Mouse (Mus musculus) monocyte, adult 2 months (primary cell): ENCODE measurements around the gene Nebl.

ENCODE experiments used
- DNase-seq, 2 experiments: peaks; one replicate each; pipeline ENCODE4 v3.0.0; 2022; ENCODE audit warnings: low spot score in 2 of 2, low read depth in 1 of 2

Nebl gene

DNA sequence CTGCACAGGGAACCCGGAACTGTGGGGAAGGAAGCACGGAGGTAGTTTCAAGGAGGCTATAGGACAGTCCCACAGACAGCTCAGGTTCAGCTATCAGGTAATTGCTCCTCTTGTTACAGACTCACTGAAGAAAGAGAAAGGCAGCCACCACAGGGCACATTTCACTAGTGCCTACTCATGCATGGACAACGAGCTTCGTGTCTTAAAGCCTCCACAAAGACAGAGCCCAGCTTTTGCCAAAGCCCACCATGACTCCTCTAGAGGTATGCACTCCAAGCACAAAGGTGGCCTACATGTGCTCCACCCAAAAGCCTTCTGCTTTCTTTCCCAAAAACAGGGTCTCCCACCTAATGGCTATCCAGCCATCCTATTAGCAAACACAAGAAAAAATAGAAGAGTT lies 90.4 kb downstream of the Nebl start:
- no peak for DNase-seq

DNA sequence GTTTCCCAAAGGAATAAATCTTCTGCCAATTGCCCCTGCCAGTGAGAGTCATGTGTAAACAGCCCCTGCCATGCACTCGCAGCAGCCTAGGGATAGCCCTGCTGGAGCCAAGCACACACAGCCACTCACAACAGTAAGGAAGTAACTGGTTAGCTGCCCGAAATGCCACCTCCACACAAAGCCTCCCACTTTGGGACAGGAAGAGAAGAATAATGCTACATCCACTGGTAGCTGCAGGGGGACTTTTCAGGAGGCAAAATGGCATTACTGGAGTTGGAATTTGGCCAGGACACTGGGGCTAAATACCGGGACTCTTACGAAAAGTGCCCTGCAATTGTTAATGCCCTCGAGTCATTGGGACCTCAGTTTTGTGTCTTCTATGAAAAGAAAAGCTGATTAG lies 92.6 kb downstream of the Nebl start:
- no peak for DNase-seq

DNA sequence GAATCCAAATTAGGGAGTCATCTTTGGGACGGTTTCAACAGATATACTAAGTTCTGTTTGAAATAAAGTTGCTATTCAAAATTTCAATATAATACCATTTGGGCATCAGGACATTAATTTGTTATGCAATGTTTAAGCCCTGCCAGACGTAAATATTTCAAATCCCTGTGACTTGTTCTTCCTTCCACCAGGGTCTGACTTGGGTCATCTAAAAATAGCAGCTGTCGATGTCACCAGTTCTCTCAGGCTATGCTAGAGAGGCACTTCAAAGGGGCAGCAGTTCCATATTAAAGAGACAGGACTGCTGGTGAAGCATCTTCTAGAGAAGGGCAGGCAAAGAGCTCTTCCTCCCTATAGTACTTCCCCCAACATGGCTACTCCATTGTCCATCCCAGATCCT lies 107.3 kb downstream of the Nebl start:
- DNase-seq = no peak

DNA sequence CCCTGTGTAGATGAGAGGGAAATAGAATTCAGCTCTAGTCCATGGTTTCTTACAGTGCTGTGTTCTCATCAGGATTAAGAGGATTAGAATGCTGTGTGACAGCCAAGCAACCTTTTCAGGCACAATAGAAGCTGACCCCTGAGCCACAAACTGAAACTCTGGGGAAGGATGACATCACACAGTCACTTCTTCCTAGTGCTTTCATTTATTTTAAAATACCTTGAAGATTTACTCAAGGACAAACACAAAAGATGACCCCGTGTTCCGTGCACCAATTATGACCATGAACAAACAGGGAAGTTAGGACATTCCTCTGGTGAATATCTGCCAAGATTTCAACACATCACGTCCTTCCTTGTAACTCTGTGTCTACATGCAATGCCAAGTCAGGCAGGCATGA lies 121.0 kb downstream of the Nebl start:
- no peak for DNase-seq

DNA sequence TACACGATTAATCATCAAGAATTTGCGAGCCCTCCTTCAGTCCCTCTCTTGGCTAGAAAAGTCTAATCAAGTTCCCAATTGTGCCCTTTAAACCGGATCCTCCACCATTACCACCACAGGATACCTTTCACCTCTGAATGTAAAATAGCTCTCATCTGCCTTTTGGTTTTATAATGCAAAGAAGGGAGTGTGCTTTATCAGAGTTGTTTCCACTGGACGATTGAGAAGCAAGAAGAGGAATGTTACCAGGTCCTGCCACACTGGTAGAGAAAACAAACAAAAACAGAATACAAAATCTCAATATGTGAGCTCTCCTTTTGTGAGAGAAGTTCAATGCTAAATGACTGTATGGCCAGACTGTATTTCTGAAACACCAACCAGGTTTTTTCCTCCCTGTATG lies 127.7 kb downstream of the Nebl start:
- no peak for DNase-seq

DNA sequence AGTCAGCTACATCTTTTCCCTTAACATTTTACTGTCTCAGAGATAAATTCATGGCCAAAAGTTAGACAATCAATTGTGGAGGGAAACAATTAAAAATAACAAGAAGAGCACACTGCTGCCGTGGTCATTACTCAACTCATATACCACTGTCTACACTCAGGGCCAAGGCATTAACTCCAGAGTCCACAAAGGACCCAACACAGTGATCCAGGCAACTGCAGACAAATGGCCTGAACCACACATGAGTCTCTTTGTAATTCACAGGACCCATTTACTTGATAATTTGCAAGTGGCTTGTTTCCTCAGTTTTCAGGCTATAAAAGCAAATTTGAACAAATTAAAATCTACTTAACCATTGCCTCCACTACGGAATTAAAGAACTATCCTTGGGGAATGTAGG lies 130.6 kb downstream of the Nebl start:
- no peak for DNase-seq

DNA sequence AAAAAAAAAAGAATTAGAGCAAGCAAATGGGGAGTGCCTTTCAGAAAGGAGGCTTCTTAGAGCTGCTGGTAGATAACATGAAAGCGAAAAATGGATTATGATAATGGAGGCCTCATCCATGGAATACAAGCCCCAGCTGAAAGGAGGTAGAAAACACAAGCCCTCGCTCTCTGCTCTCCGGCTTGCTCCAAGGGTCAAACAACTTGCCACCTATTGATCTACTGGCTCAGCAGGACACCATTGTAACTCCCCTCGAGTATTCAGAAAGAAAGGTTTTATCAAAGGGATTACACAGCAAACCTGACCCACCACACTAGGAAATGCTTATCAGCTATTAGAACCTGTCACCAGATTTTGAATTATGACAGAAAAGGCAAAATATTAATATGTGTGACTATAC lies 131.4 kb downstream of the Nebl start:
- DNase-seq = no peak

DNA sequence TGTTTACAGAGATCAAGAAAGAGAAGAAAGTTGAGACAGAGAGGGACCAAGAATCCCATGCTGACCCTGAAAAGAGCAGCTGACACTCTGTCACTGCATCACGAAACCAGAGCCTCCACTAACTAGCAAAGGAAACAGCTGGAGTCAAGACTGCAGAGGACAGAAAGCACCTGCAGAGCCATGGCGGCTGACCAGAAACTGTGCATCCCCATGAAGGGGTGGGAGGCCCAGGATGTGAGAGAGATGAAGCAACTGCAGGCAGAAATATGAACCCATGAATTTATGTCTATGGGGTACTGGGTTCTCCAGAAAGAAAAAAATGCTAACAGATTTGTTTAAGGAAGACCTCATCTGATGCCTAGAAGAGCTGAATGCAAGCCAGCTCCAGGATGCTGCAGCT lies 133.3 kb downstream of the Nebl start:
- no peak for DNase-seq

DNA sequence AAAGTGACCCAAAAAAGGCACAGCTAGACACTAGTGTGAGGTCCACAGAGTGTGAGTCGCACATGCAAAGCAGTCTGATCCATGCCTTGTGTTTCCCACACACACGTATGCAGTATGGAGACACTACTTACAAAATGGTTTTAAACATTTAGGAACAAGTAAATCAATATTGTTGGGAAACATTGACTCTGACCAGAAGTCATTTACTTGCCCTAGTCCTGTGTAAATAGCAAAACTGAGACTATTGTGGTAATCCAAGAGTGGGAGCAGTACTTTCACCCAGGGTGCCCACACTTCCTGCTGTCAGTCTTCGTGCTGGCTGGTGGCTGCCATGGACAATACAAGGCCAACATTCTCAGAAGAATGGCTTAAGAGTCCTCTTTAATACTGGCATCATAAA lies 141.6 kb downstream of the Nebl start:
- DNase-seq = no peak

DNA sequence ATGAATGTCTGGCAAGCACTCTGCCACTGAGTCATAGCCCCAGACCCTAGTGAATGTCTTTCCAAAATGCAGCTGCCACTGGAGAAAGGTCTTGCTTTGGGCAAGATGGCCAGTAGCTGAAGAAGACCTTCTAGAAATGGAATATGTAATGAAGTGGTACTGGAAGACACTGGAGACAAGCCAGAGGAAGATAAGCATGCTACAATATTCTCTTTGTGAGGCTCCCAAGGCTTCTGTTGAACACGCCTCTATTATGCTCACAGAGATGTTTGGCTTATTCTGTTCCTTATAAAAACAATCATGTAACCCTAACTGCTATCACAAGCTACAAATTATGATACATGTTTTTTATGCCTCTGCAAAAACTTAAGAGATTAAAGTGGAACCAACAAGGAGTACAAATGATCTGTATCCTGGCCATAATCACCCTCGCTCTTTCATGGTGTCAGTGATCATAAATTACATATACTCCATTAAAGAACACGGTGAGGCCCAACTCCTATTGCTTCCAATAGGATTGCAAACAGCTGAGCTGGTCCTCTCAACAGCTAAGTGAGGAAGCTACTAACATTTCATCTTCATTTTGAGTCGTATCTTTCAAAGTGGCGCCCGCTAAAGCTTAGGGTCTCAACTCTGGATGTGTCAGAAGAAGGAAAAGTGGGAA lies 145.8 kb downstream of the Nebl start:
- no peak for DNase-seq

DNA sequence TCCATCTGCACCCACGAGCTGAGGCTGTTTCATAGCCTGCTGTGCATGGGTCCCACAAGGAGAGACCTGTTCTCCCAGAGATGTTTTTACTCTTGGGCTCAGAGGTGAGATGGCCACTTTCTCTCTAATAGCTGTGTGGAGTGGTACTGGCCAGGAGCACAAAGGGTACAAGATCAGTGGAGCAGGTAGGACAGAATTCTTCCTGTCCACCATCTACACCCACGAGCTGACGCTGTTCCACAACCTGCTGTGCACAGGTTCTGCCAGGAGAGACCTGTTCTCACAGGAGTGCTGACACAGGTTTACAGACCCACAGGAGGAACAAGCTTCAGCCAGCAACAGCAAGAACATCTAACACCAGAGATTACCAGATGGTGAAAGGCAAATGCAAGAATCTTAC lies 155.6 kb downstream of the Nebl start:
- no peak for DNase-seq

DNA sequence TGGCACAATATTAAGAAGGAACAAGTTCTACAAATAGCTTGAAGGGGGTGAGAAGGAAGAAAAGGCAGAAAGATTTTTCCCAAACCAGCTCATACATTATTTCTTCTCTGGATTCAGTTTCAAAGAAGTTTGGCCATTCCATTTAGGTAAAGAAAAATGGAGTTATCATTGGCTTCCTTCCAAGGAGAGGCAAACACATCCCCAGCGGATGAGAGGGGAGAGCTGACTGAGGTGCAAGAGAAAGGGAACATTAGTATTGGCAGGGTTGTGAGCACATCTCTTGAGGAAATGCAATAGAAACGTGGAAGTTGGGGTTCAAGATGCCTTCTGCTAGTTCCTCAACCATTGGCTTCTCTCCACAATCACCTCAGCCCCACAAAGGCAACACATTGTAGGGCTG lies 159.5 kb downstream of the Nebl start:
- DNase-seq = no peak

DNA sequence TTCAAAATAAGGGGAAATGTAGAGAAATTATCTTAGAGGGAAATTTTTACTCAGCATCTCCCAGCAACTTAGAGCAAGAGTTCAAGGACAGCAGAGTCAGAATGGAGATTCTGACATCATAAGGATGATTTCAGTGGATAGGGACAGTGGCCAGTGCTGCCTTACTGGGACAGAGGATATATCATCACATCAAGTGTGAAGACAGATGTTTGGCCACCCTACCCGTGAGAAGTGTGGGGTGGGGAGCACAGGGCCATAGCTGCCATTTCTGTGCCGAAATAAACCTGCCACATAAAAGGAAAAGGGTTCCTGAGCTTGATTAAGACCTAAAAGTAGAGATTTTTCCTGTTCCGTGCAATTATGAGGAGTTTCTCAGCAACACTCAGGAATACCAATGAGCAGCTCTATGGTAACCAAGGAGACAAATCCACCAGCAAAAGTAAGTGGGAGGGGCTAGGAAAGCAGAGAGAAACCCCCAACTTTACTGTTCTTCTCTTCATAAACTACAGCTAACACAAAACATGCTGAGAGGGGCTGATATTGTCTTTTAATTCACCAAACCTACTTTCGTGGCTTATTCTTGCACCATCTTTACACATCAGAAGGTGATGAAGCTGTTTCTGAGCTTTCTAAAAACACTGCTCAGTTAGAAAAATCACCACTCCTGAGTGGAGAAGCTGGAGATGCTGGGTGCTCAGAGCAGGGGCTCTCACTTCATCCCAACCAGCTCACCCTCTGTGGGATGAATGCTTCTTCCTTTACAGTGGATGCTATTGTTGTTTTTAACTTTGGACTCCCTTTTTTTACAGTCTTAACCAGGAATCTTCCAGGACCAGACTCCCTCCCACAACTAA lies 172.1 kb downstream of the Nebl start:
- DNase-seq = no peak

DNA sequence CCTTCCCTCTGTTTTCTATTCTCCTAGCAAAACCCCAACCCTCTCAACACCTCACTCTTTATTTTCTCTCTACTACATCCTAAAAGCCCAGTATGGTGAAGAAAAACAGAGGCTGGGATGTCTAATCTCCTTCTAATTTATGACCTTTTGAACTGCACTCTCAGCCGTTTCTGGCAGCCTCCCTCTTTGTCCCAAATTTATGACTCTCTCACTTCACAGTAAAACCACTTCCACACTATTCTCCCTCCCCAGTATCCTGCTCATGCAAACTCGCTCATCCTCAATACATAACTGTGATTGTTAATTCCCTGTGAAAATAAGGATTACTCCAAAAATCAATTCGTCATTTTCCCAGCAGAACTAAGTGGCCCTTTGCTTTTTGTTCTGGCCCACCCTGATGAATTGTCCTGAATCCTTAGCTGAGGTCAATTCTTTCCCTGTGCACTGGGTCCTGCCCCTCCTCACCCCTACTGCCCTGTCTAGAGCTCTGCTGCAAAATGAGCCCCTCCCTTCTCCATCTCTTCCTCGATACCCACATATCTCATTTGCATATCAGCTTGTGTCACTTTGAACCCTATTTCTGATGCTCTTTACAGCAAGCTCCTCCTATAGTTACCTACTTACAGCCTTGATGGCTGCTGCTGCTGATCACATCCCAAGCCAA lies 181.2 kb downstream of the Nebl start:
- DNase-seq = no peak

DNA sequence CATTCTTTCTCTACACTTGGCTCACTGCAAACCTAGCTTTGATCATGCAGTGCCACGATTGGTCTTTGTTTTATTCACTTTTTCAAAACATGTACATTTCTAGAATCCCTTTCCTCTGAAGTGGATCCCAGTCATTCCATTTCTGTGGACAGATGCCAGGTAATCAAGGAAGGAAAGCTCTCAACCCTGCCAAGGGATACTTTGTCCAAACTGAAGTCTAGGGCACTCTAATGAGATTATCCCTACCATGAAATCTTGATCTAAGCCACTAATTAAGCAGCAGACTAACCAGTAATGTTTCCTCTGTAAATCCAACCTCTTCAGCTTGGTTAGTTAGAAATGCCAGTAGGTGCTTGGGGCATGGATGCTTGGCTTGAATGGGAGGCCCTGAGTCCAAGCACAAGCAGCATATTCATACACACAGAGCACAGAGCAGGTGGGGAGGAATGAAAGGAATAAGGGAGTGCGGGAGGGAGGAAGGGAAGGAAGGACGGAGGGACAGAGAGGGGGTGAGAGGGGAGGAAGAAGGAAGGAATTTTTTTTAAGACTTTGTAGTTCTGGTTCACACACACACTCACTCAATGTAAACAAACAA lies 184.8 kb downstream of the Nebl start:
- DNase-seq = no peak

DNA sequence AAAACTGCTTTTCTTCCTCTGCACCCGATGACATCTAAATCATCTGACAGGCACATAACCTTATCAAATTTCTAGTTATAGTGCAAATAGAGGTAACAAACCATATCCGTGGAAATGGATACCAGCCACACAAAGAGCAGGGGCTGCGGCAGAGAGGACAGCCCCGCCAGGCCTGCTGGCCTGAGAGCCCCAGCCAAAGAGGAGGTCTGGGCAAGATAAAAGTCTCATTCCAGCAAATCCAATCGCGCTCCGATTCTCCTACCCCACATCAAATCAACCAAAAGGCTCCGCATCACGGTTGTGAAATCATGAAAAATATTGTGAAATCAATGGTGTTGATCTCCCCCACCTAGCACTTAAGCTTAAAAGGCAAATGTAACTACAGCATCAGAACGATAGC lies 191.5 kb downstream of the Nebl start:
- DNase-seq = no peak

DNA sequence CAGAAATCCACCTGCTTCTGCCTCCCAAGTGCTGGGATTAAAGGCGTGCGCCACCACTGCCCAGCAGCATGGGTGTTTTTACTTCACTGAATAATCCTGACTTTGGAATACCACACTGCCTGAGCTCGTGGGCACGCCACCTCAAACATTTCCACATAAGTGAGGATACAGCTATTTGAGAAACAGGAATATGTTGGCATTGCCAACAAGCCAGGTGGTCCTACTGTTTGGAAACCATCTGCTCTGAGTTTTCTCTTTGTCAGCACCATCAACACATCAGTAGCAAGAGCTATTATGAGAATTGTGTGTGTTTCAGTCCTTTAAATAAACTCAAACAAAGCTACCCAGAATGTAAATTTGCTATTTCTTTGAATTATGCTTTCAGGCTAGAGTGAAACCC lies 192.8 kb downstream of the Nebl start:
- no peak for DNase-seq

DNA sequence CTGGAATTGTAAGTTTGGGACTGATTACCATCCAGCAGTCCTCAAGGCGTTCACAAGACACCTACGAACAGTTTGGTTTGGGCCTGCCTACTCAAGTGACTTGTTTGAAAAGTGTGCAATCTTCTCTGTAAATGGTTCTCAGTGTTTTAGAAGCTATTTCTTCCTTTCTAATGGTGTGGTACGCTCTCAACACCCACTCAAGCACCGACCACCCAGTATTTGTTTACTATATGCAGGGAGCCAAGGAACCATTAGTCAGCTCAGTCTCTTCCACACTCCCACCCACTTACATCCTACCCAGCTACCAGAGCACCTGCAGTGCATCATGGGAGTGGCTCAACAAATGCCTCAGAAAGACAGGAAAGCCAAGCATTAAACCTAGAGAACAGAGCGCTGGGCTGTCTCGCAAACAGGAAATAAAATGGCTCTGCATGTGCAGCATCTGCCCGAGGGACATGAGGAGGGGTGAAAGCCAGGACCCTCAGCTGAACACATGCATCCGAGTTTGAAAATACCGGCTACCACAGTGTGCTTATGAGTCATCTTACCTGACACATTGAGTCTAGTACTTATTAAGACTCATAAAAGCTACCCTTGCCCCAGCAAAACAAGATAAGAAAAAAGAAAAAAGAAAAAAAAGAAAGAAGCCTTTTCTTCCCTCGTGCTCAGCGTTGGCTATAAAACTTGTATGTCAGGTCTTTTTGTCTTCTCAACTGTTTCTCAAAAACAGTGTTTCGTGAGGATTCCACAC lies 199.7 kb downstream of the Nebl start:
- no peak for DNase-seq

DNA sequence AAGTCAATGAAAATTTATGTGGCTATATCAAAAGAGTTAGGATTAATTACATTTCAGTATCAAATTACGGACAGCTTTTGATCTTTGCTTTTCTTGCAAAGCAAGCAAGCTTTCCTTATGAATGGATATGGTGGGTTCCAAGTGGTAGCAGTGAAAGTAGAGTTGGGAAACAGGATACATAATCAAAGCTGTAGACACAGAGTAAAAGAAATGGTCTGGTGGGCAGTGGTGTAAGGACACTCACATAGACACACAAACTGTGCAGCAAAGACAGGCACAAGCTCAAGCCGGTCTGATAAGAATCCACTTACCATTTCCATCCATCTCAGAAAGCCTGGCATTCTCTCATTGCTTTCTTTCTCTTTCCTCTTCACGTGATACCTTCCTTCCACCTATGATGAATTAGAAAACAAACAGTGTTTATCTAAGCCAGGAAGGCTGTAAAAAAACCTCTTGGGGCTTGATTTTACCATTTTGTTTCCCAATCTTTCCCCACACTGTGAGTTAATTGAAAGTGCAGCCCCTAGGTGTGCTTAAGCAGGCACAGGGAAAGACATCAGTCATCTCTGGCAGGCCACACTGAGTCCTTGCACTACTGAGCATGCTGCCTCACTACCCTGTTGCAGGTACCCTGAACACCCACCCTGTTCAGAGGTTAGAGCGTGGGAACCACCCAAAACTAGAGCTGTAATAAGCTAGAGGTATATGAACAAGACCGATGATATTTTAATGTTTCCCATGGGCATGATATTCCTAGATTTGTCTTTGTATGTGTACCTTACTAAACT lies 205.3 kb downstream of the Nebl start:
- no peak for DNase-seq

DNA sequence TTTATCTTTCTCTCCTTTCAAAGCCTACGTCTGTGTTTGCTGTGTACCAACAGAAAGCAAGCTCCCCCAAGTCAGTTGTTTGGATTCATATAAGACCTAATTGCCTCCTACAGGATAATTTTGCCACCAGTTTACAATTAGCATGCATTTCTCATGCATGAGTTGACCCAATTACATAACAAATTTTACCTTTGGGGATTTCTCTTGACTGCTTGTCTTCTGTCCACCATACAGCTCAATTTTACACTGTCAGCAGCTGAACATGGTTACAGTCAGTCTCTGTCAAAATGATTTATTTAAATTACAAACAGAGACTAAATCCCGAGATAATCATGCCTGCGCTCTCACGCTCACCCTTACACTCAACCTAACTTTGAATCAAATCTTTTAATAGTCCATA lies 206.1 kb downstream of the Nebl start:
- DNase-seq = no peak
